7 mouse cellular contexts compared by ENCODE assay signal in the genomic region with DNA sequence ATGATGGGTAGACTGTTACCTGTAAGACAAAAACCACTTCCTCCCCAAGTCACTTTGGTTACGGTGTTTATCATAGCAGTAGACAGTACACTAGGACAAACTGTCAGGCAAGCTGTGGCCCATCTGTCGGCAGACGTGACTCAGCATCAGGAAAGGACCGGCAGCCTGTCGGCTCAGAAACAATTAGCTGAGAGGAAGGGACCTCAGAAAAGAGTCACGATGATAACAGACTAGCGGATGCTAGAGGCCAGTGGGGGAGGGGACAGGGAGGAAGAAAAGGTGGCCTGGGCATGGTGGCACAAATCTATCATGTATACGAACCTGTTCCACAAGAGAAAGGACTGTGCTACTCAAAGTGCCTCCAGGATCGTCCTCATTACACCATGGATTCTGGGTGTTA. TPM values are rescaled to one million over a fixed set of nuclear protein-coding genes. Genes with fewer than 3 reads are reported as not detected.
DNase-seq lines count a peak whose midpoint lies in the region; ATAC-seq and TF ChIP-seq lines count a peak whose summit lies in the region.

No protein-coding gene starts in this region.

- no peaks in the 10 kb centered on the region for H3K27me3 ChIP-seq in megakaryocyte, embryonic 14.5 days (replicated peaks)
- no peaks in the 10 kb centered on the region for H3K27me3 ChIP-seq in intestine, embryonic 16.5 days (replicated peaks; ENCODE audit: control insufficient read depth, insufficient read depth, low read length)

- TF ChIP-seq CTCF in lung, adult 2 months (IDR thresholded peaks at IDR 0.05; ENCODE audit: insufficient read depth, low read length) = no peak

- no peaks in the 10 kb centered on the region for H3K9me3 ChIP-seq in megakaryocyte, embryonic 14.5 days
- H3K9me3 ChIP-seq in intestine, embryonic 16.5 days (ENCODE audit: control insufficient read depth, low read length) = no peaks in the 10 kb centered on the region

- WGBS in lung, adult 2 months = 19% methylated on average over 9 of the region's 9 CpGs
- 47% methylated on average over 9 of the region's 9 CpGs for WGBS in intestine, embryonic 16.5 days

- ATAC-seq in intestine, embryonic 16.5 days = no peak

- no peak overlapping the region for H3K4me2 ChIP-seq in intestine, embryonic 16.5 days (ENCODE audit: low read depth, low read length)

- peak; percentile 21 to 33 for DNase-seq in lung, adult 18-20 months
- DNase-seq in lung, adult 2 months = no peak
- DNase-seq in c-Kit-negative CD71-positive TER-119-positive erythroid progenitor cells, embryonic 14.5 days (ENCODE audit: low read depth, low spot score) = peak; percentile 81
- peak; percentile 35 to 50 for DNase-seq in heart, postnatal 14 days
- no peak for DNase-seq in left cerebral cortex, adult 11 months (ENCODE audit: low spot score)

- no peak overlapping the region for H3K4me3 ChIP-seq in lung, adult 2 months (replicated peaks; ENCODE audit: extremely low read depth, low read depth, low read length)
- H3K4me3 ChIP-seq in megakaryocyte, embryonic 14.5 days (replicated peaks) = peak overlapping the region; percentile 93
- no peak overlapping the region for H3K4me3 ChIP-seq in intestine, embryonic 16.5 days (ENCODE audit: low read length)

- H3K36me3 ChIP-seq in megakaryocyte, embryonic 14.5 days (replicated peaks; ENCODE audit: low read length) = peaks cover 41% of the 10 kb centered on the region
- no peaks in the 10 kb centered on the region for H3K36me3 ChIP-seq in intestine, embryonic 16.5 days (ENCODE audit: control insufficient read depth, insufficient read depth, low read length)

- no peak overlapping the region for H3K9ac ChIP-seq in intestine, embryonic 16.5 days (ENCODE audit: low read depth, low read length)

- peaks cover 3% of the 10 kb centered on the region; the same call in 1 of the 2 replicates for H3K4me1 ChIP-seq in lung, adult 2 months (ENCODE audit: control insufficient read depth, insufficient read depth, low read length)
- H3K4me1 ChIP-seq in megakaryocyte, embryonic 14.5 days = peaks cover 94% of the 10 kb centered on the region
- no peaks in the 10 kb centered on the region for H3K4me1 ChIP-seq in intestine, embryonic 16.5 days (ENCODE audit: control insufficient read depth, insufficient read depth, low read length)

- intact Hi-C loops in heart, postnatal 14 days (cut with DNase I) = no loop called here

- TF ChIP-seq POLR2A in lung, adult 2 months (IDR thresholded peaks at IDR 0.05; ENCODE audit: borderline replicate concordance, extremely low read depth, low read depth, low read length) = no peak

- no peak overlapping the region for H3K27ac ChIP-seq in intestine, embryonic 16.5 days (ENCODE audit: low read length)

RNA-seq across cellular contexts. Expression of a gene that starts 33.6 kb away (rescaled TPM):
- polyA plus RNA-seq in lung, adult 2 months (2012; rRNA removed) = 81.3 and 81.6 TPM in 2 replicates
- 10 to 100 TPM; 45.8 to 48.2 TPM for total RNA-seq in heart, postnatal 14 days (2021)
- 78.3 and 80.8 TPM in 2 replicates for polyA plus RNA-seq in megakaryocyte, embryonic 14.5 days (2012; ENCODE audit: insufficient read depth, low replicate concordance)
- 101 and 108 TPM in 2 replicates for polyA plus RNA-seq in intestine, embryonic 16.5 days (2015; fragmentation: Nextera tagmentation; extraction: Ambion mirVana)

RNA-seq across cellular contexts. Expression of a gene that starts 59.1 kb away (rescaled TPM):
- 38.1 and 39.3 TPM in 2 replicates for polyA plus RNA-seq in lung, adult 2 months (2012; rRNA removed)
- total RNA-seq in heart, postnatal 14 days (2021) = 10 to 100 TPM; 30.0 to 31.8 TPM
- polyA plus RNA-seq in megakaryocyte, embryonic 14.5 days (2012; ENCODE audit: insufficient read depth, low replicate concordance) = 946 and 2,951 TPM in 2 replicates
- 48.6 and 54.3 TPM in 2 replicates for polyA plus RNA-seq in intestine, embryonic 16.5 days (2015; fragmentation: Nextera tagmentation; extraction: Ambion mirVana)

Comparison
In these comparisons a context has a peak if more than half of its experiments do, and no peak if none do; other contexts are left out.
1. DNase-seq: peak in lung, adult 18-20 months (2 of 2), c-Kit-negative CD71-positive TER-119-positive erythroid progenitor cells, embryonic 14.5 days (single experiment) and heart, postnatal 14 days (2 of 2); none in lung, adult 2 months (single experiment) and left cerebral cortex, adult 11 months (single experiment).
2. RNA of a gene that starts 59.1 kb away (polyA plus RNA-seq): 946 to 2,951 TPM in megakaryocyte, embryonic 14.5 days; 48.6 to 54.3 TPM in intestine, embryonic 16.5 days and 38.1 to 39.3 TPM in lung, adult 2 months; every median in the first group is over 10 times any median in the second.